Mouse (Mus musculus) intestine, embryonic 14.5 days (tissue): ENCODE data around the gene Mab21l1. TPM values are rescaled to one million over a fixed set of nuclear protein-coding genes. Genes with fewer than 3 reads are reported as not detected.

Experiments used
- ATAC-seq: fragments of 200-750 bp; cut with Nextera tagmentation; replicated peaks from 2 replicates; pipeline ENCODE4 v1.8.0; 2017; ENCODE audit warnings: low read depth, moderate number of reproducible peaks, moderate TSS enrichment, moderate library complexity; ENCODE audit not compliant: low FRiP score, low TSS enrichment
- DNase-seq: peaks from one replicate; pipeline ENCODE4 v3.0.0-alpha.2; 2018; ENCODE audit warnings: low spot score
- H3K27ac ChIP-seq: fragments of 300-500 bp; sonication (generic); 2 replicates; pipeline ENCODE4 v1.5.1; 2014; ENCODE audit warnings: low read depth, mild to moderate bottlenecking, control low read depth
- H3K27me3 ChIP-seq: fragments of 300-500 bp; sonication (generic); replicated peaks from 2 replicates; pipeline ENCODE4 v1.6.1; 2014; ENCODE audit warnings: low read length, control low read depth; ENCODE audit not compliant: control insufficient read depth, insufficient read depth
- H3K36me3 ChIP-seq: fragments of 300-500 bp; sonication (generic); 2 replicates; pipeline ENCODE4 v1.6.1; 2014; ENCODE audit warnings: low read length, control low read depth; ENCODE audit not compliant: control insufficient read depth, insufficient read depth
- H3K4me1 ChIP-seq: fragments of 300-500 bp; sonication (generic); replicated peaks from 2 replicates; pipeline ENCODE4 v1.6.1; 2014; ENCODE audit warnings: low read length, control low read depth, mixed read lengths; ENCODE audit not compliant: control insufficient read depth, insufficient read depth
- H3K4me2 ChIP-seq: fragments of 300-500 bp; sonication (generic); 2 replicates; pipeline ENCODE4 v1.6.1; 2014; ENCODE audit warnings: low read length
- H3K4me3 ChIP-seq: fragments of 300-500 bp; sonication (generic); 2 replicates; pipeline ENCODE4 v1.5.1; 2014; ENCODE audit warnings: low read depth, low read length, control low read depth, mixed read lengths
- H3K9ac ChIP-seq: fragments of 300-500 bp; sonication (generic); 2 replicates; pipeline ENCODE4 v1.6.1; 2014; ENCODE audit warnings: mild to moderate bottlenecking, low read length
- H3K9me3 ChIP-seq: fragments of 300-500 bp; sonication (generic); 2 replicates; pipeline ENCODE4 v1.6.1; 2016; ENCODE audit warnings: low read length, control low read depth; ENCODE audit not compliant: control insufficient read depth
- WGBS: fragments of 180-500 bp; shearing (Covaris S2); extraction: QIAGEN DNeasy Blood & Tissue Kit; methylation state at CpG from one replicate; pipeline ENCODE4 v1.1.7; 2014; 5-methylcytosine and 5-hydroxymethylcytosine counted together
- polyA plus RNA-seq: library from polyadenylated mRNA; unstranded; fragments of >200 nt; fragmentation: Nextera tagmentation; extraction: Ambion mirVana; gene quantifications from 2 replicates; pipeline ENCODE4 v1.2.1, GENCODE M21; 2014

The Mab21l1 gene
- polyA plus RNA-seq, 1 experiment from 2014 or later: 16.6 TPM

DNA sequence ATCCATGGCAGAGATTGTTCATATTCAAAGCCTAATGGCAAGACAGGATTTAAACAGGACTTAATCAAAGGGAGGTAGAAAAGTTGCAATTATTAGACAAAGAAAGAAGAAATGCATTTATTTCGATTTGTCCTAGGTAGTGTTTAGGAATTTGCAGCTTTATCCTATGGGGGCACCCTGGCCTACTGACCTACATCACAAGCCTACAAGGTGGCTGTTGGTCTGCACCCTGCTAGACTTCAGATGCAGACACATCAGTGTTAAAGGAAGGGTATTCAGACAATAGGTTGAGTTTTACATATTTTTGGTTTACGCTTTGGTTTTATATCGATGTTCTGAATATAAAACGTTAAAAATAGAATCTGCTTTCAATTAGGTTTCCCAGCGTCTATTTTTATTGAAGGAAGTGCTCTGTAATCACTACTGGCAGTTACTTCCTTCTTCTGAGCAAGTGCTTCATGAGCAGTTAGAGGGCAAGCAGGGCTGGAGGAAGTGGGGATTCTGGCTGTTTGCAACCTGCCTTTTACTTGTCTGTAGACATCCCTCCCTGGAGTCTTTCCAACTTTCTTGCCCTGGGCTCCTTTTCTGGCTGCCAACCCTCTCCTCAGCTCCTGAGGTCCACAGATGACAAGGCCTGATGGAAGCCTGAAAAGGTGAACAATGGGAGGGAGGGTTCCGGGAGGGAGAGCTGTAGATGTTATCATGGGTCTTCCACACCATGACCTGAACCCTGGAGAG lies 34.5 kb downstream of the Mab21l1 start:
- WGBS: 74% methylated on average over 6 of the region's 6 CpGs
- no peak for ATAC-seq
- no peak overlapping the region for H3K27ac ChIP-seq
- H3K27me3 ChIP-seq: no peaks in the 10 kb centered on the region
- H3K9me3 ChIP-seq: no peaks in the 10 kb centered on the region
- no peak for DNase-seq
- 0 out of 2 replicates have a peak, but pooled peaks cover 3% of the 10 kb centered on the region for H3K36me3 ChIP-seq
- no peak overlapping the region for H3K9ac ChIP-seq
- no peaks in the 10 kb centered on the region for H3K4me1 ChIP-seq
- no peak overlapping the region for H3K4me2 ChIP-seq
- no peak overlapping the region for H3K4me3 ChIP-seq

DNA sequence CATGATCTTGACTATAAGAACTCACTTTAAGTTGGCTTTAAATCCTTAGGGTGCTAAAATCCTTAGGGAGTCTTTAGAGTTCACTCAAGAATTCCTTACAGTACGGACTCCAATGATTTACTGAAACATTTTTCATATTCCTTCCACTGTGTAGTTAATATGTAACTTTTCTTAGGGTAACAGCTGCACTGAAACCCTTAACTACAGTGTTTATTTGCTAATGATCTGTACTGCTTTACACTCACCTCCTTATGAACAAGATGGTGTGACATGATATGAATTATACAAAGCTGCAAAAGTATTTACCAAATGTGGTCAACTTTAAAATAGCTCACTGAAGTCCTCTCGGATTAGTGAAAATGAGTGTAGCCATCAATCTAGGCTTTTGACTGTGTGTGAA lies 35.8 kb downstream of the Mab21l1 start:
- Histone ChIP-seq H3K36me3 (0 out of 2 replicates have a peak, but pooled peaks cover 3% of the 10 kb centered on the region), H3K27ac (no peak overlapping the region), H3K27me3 (no peaks in the 10 kb centered on the region), H3K4me2 (no peak overlapping the region), H3K9ac (no peak overlapping the region), H3K4me1 (no peaks in the 10 kb centered on the region), H3K9me3 (no peaks in the 10 kb centered on the region), H3K4me3 (no peak overlapping the region)
- WGBS: 73% methylated on average over 2 of the region's 2 CpGs
- DNase-seq: no peak
- ATAC-seq: no peak

DNA sequence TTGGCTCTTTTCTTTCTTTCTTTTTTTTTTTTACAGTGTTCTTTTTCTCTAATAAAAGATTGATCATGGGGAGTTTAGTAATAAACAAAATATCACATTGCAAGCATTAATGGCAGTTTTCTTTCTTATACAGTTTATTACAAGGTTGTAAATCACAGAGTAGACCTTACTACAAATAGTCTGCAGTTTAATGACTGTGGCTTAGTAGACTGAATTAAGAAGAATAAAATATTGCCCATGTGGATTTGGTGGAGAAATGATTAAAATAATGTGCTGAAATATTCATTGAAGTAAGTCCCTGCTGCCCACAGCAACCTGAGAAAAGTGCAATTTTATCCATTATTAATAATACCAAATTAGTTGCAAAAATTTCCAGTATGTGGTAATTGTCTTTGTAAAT lies 37.3 kb downstream of the Mab21l1 start:
- ATAC-seq: no peak
- no peak overlapping the region for H3K9ac ChIP-seq
- H3K9me3 ChIP-seq: no peaks in the 10 kb centered on the region
- H3K27me3 ChIP-seq: no peaks in the 10 kb centered on the region
- no peak overlapping the region for H3K4me3 ChIP-seq
- no peak for DNase-seq
- no peak overlapping the region for H3K4me2 ChIP-seq
- H3K36me3 ChIP-seq: 0 out of 2 replicates have a peak, but pooled peaks cover 3% of the 10 kb centered on the region
- H3K27ac ChIP-seq: no peak overlapping the region
- no peaks in the 10 kb centered on the region for H3K4me1 ChIP-seq

DNA sequence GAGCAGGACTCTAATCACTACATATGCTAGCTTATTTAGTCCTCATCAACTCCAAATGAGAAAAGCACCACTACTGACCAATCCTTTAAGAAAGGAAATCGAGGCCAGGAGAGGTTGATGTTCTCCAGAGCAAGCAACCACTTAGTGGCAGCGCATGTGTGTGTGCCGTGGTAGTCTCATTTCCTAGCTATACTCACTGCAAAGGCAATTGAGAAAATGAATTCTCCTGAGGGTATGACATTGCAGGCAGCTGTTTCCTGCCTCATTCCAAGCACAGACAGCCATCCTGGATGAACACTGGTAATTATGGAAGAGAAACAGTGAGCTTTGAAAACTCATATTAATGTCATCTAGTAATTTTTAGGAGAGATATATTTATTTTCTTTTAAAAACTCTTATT lies 42.6 kb downstream of the Mab21l1 start:
- Histone ChIP-seq H3K27me3 (no peaks in the 10 kb centered on the region), H3K9me3 (no peaks in the 10 kb centered on the region), H3K4me1 (peaks cover 10% of the 10 kb centered on the region; the same call in 1 of the 2 replicates), H3K4me2 (no peak overlapping the region), H3K9ac (no peak overlapping the region), H3K27ac (no peak overlapping the region), H3K4me3 (no peak overlapping the region), H3K36me3 (no peaks in the 10 kb centered on the region)
- WGBS: 45% methylated on average over 3 of the region's 3 CpGs
- DNase-seq: no peak
- ATAC-seq: no peak

DNA sequence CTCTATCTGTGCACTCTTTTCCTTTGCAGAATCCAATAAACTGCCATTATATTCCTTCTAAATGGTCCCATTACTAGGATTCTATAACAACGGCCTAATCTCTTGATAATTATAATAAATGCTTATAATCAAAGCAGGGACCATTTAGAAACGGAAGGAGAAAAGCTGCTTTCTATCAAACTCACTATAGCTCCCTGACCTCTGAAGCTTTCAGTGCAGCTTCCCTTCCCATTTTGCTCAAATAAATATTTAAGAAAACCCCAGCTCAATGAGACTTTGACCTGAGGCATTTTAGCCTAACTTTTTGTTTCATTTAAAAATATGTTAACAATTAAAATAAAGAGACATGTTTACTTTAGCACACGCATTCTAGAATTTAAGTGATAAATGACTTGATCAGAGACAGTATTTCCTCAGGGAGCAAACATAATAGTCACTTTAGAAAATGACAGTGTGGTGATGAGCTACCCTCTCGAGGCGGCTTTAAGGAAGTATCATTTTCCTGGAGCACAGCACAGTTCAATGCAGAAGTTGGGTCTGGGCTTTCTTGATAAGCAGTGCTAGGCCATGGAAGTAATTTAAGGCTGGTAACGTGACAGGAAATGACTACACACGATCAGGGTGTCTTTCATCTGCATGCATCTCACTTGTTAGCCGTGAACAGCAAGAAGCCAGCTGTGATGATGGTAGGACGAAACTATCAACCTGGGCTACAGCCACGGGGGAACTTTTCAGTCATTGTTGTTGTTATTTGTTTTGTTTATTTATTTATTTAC lies 46.4 kb downstream of the Mab21l1 start:
- 33% methylated on average over 10 of the region's 10 CpGs for WGBS
- H3K4me1 ChIP-seq: peaks cover 10% of the 10 kb centered on the region; the same call in 1 of the 2 replicates
- ATAC-seq: 0 out of 2 replicates have a peak, but pooled peaks have one; percentile 26

DNA sequence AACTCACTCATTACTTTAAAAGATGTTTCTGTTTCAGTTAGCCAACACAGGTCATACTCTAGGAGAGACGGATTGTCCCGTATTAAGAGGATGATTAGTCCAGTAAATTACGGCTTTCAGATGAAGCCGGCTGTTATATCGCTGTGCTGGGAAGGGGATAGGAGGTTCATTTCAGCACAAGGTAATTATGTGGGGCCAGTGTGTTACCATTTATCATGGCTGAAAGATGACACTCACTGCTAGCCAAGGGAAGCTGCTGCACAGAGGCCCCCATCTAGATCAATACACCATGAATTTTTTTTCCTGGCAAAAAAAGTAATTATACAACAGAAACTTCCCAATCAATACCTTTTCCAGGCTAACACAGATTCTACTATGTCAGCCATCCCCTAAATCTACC lies 47.9 kb downstream of the Mab21l1 start:
- Histone ChIP-seq H3K36me3 (no peaks in the 10 kb centered on the region), H3K9me3 (no peaks in the 10 kb centered on the region), H3K27me3 (no peaks in the 10 kb centered on the region), H3K27ac (no peak overlapping the region), H3K9ac (no peak overlapping the region), H3K4me2 (no peak overlapping the region), H3K4me3 (no peak overlapping the region), H3K4me1 (peaks cover 10% of the 10 kb centered on the region; the same call in 1 of the 2 replicates)
- ATAC-seq: no peak
- 52% methylated on average over 5 of the region's 5 CpGs for WGBS
- DNase-seq: no peak

More for the DNA sequence above, 46.4 kb downstream of the Mab21l1 start:
- no peak for DNase-seq
- H3K27me3 ChIP-seq: no peaks in the 10 kb centered on the region
- no peaks in the 10 kb centered on the region for H3K36me3 ChIP-seq
- H3K4me3 ChIP-seq: no peak overlapping the region
- H3K4me2 ChIP-seq: no peak overlapping the region
- H3K9me3 ChIP-seq: no peaks in the 10 kb centered on the region
- no peak overlapping the region for H3K27ac ChIP-seq
- H3K9ac ChIP-seq: no peak overlapping the region
